Mouse (Mus musculus): ENCODE data around the gene Helb. TPM values are rescaled to one million over a fixed set of nuclear protein-coding genes. Genes with fewer than 3 reads are reported as not detected.

Helb gene
- polyA plus RNA-seq, 1 experiment from 2014 or later: 10.5 TPM

DNA sequence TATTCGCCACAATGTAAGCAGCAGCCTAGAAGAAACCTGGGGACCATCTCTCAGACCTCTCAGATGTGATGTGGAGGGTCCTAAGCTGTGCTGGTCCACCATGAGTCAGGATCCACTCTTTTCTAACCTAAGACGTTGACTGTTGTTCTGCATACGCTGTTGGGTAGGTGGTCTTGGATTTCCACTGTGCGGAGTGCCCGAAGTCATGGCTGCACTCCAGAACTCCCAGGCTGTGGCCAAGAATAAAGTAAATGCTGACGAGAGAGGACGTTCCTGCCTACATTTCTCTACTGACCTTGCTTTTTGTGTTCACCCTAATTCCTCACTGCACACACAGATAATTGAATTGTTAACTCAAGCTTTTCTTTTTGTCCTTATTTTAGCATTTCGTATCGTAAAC, 78.9 kb downstream of the Helb start:
- Histone ChIP-seq H3K27me3 (no peaks in the 10 kb centered on the region), H3K4me2 (replicated peaks) (no peak overlapping the region), H3K27ac (replicated peaks) (no peak overlapping the region), H3K36me3 (no peaks in the 10 kb centered on the region), H3K4me1 (no peaks in the 10 kb centered on the region), H3K9me3 (replicated peaks) (no peaks in the 10 kb centered on the region), H3K4me3 (replicated peaks) (no peak overlapping the region), H3K9ac (no peak overlapping the region)
- WGBS: 83% methylated on average over 9 of the region's 9 CpGs
- ATAC-seq (ENCODE audit: insufficient number of reproducible peaks, low FRiP score, low TSS enrichment, low read depth): no peak

Other genes starting within 250 kb of the Helb start
- gene Tmbim4, start 88.6 kb upstream of the Helb start, polyA plus RNA-seq (2015; fragmentation: Nextera tagmentation; extraction: Ambion mirVana): 107 and 110 TPM in 2 replicates
- 2.5 and 2.8 TPM in 2 replicates for gene Irak3, start 89.1 kb upstream of the Helb start, polyA plus RNA-seq (2015; fragmentation: Nextera tagmentation; extraction: Ambion mirVana)
- gene Llph, start 114.1 kb upstream of the Helb start, polyA plus RNA-seq (2015; fragmentation: Nextera tagmentation; extraction: Ambion mirVana): 51.3 and 52.5 TPM in 2 replicates

All from embryonic facial prominence, embryonic 15.5 days (tissue).